Mouse (Mus musculus) kidney, embryonic 14.5 days (tissue): ENCODE data around the gene Mctp2. TPM values are rescaled to one million over a fixed set of nuclear protein-coding genes. Genes with fewer than 3 reads are reported as not detected.

Experiments
- ATAC-seq: fragments of 200-750 bp; cut with Nextera tagmentation; 2 replicates; pipeline ENCODE4 v1.8.0; 2017; ENCODE audit warnings: moderate number of reproducible peaks, mild to moderate bottlenecking, moderate TSS enrichment, moderate library complexity; ENCODE audit not compliant: low FRiP score, low TSS enrichment
- H3K27ac ChIP-seq: fragments of 300-500 bp; sonication (generic); 2 replicates; pipeline ENCODE4 v1.5.1; 2014; ENCODE audit warnings: low read depth, mild to moderate bottlenecking, low read length, moderate library complexity, mixed read lengths
- H3K27me3 ChIP-seq: fragments of 300-500 bp; sonication (generic); 2 replicates; pipeline ENCODE4 v1.6.1; 2014; ENCODE audit warnings: mild to moderate bottlenecking, low read length; ENCODE audit not compliant: control insufficient read depth, insufficient read depth
- H3K36me3 ChIP-seq: fragments of 300-500 bp; sonication (generic); 2 replicates; pipeline ENCODE4 v1.6.1; 2014; ENCODE audit warnings: low read length, mixed read lengths; ENCODE audit not compliant: control insufficient read depth, insufficient read depth
- H3K4me1 ChIP-seq: fragments of 300-500 bp; sonication (generic); 2 replicates; pipeline ENCODE4 v1.6.1; 2014; ENCODE audit warnings: low read length, mixed read lengths; ENCODE audit not compliant: control insufficient read depth, insufficient read depth
- H3K4me2 ChIP-seq: fragments of 300-500 bp; sonication (generic); replicated peaks from 2 replicates; pipeline ENCODE4 v1.6.1; 2014; ENCODE audit warnings: low read depth, mild to moderate bottlenecking, low read length
- H3K4me3 ChIP-seq: fragments of 300-500 bp; sonication (generic); 2 replicates; pipeline ENCODE4 v1.5.1; 2014; ENCODE audit warnings: mild to moderate bottlenecking, low read length
- H3K9ac ChIP-seq: fragments of 300-500 bp; sonication (generic); 2 replicates; pipeline ENCODE4 v1.6.1; 2014; ENCODE audit warnings: low read depth, mild to moderate bottlenecking, low read length, moderate library complexity
- H3K9me3 ChIP-seq: fragments of 300-500 bp; sonication (generic); 2 replicates; pipeline ENCODE4 v1.6.1; 2016; ENCODE audit warnings: low read length; ENCODE audit not compliant: control insufficient read depth
- WGBS: fragments of 180-500 bp; shearing (Covaris S2); extraction: QIAGEN DNeasy Blood & Tissue Kit; methylation state at CpG from one replicate; pipeline ENCODE4 v1.1.7; 2014; 5-methylcytosine and 5-hydroxymethylcytosine counted together
- polyA plus RNA-seq: library from polyadenylated mRNA; unstranded; fragments of >200 nt; fragmentation: Nextera tagmentation; extraction: Ambion mirVana; gene quantifications from 2 replicates; pipeline ENCODE4 v1.2.1, GENCODE M21; 2014

Mctp2 gene
- 4.0 and 7.0 TPM in 2 replicates for polyA plus RNA-seq

DNA sequence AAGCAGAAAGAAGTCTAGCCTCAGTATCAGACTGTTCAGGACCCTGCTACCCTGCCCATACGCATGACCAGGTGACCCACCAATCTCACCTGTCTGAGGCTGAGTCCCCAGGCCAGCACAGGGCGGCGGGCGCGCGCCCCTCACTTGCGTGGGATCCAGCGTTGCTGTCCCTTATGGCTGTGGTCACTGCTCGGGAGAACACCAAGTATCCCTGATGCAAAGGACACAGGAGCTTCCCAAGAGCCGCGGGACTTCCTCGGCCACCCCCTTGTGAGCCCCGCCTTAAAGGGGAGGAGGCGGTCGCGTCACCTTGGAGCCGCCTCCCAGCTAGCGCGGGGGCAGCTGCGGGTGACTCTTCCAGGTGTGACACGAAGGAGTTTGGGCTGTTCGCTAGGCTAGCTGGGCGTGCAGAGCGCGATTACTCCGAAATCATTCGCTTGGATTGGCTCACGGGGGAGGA lies at the start of gene Mctp2:
Gene Mctp2, minus strand, starts transcription at position 227 of the 460 bp plus-strand sequence.
- under 1% methylated on average over 28 of the region's 28 CpGs for WGBS
- H3K4me3 ChIP-seq = peak within 1 kb of the TSS; percentile 58
- no peak within 1 kb of the TSS for H3K27ac ChIP-seq
- no peaks in the 10 kb centered on the region for H3K9me3 ChIP-seq
- ATAC-seq = peak; percentile 89
- 0 out of 2 replicates have a peak, but pooled peaks cover 3% of the 10 kb centered on the region for H3K27me3 ChIP-seq
- peak within 1 kb of the TSS; percentile 99 for H3K4me2 ChIP-seq
- no peaks in the 10 kb centered on the region for H3K4me1 ChIP-seq
- no peaks in the 10 kb centered on the region for H3K36me3 ChIP-seq
- peak within 1 kb of the TSS; percentile 48 for H3K9ac ChIP-seq

DNA sequence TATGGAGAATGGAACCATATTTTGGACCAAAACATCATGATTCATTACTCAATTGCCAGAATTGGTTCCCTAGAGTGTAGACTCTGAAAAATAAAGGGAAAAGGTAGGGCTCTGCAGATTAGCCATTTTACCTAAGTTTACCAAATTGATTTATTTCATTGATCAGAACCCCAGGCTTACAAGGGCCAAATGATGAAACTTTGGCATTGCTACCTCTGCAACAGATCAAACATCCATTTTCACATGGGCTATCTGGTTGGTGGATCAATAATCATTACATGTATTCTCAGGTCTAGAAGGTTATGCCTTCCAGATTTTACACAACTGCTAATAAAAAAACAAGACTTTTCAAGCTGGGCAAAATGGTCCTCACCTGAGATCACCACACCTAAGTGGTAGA lies 39.5 kb upstream of the Mctp2 start:
- Histone ChIP-seq H3K9ac (no peak overlapping the region), H3K4me3 (no peak overlapping the region), H3K36me3 (no peaks in the 10 kb centered on the region), H3K4me1 (no peaks in the 10 kb centered on the region), H3K27me3 (no peaks in the 10 kb centered on the region), H3K9me3 (no peaks in the 10 kb centered on the region), H3K4me2 (no peak overlapping the region), H3K27ac (no peak overlapping the region)
- no peak for ATAC-seq

DNA sequence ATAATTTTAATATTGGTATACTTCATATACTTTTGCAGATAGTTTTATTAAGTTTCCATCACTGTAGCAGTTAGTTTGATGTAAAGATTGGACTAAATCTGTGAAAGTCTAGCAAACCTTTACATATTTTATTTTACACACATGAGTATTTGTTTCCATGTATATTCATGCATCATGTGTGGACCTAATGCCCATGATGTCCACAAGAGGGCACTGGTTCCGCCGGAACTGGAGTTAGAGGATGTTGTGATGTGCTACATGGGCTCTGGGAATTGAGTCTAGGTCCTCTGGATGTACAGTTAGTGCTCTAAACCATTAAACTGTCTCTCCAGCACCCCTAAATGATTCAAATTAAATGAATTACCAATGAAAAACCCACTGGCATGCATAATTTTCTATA lies 37.3 kb upstream of the Mctp2 start:
- Histone ChIP-seq H3K9ac (no peak overlapping the region), H3K4me1 (no peaks in the 10 kb centered on the region), H3K4me3 (no peak overlapping the region), H3K36me3 (no peaks in the 10 kb centered on the region), H3K4me2 (no peak overlapping the region), H3K27ac (no peak overlapping the region), H3K27me3 (no peaks in the 10 kb centered on the region), H3K9me3 (no peaks in the 10 kb centered on the region)
- ATAC-seq = no peak
- WGBS = 64% methylated on average over 2 of the region's 2 CpGs

DNA sequence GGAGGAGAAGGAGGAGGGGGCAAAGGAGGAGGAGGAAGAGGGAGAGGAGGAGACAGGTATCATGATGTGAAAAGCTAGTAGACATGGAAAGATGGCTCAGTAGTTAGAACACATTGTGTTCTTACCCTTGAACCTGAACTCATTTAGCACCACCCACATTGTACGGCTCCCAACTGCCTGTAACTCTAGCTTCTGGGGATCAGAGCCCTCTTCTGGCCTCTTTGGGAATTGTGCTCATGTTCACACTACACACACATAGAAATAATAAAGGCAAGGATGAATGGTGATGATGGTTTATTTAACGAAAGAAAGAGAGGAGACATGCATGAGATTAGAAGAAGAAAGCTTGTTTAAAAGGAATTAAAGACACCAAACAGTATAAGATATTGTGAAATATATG lies 36.4 kb upstream of the Mctp2 start:
- H3K4me3 ChIP-seq = no peak overlapping the region
- no peak for ATAC-seq
- no peak overlapping the region for H3K27ac ChIP-seq
- H3K36me3 ChIP-seq = no peaks in the 10 kb centered on the region
- no peaks in the 10 kb centered on the region for H3K9me3 ChIP-seq
- H3K27me3 ChIP-seq = no peaks in the 10 kb centered on the region
- WGBS = 70% methylated on average over 2 of the region's 2 CpGs
- H3K4me1 ChIP-seq = no peaks in the 10 kb centered on the region
- no peak overlapping the region for H3K4me2 ChIP-seq
- no peak overlapping the region for H3K9ac ChIP-seq

DNA sequence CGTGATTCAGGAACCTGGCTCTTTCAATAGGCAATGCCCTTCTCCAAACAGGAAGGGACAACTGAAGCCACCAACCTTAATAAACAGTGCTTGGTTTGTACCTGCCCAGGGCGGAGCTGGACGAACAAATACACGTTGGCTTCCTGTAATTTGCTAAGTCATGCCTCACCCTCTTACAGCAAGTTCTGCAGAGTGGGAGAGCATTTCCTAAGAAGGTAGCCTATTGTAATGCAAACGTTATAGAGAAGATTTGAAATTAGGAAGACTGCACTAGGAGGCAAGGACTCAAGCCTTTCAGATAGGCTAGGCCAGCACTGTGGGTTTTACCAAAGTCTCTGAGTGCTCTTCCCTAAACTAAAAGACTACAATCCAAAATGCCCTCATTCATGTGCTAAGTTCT lies 19.6 kb upstream of the Mctp2 start:
- Histone ChIP-seq H3K4me1 (no peaks in the 10 kb centered on the region), H3K9ac (no peak overlapping the region), H3K36me3 (no peaks in the 10 kb centered on the region), H3K27me3 (no peaks in the 10 kb centered on the region), H3K27ac (no peak overlapping the region), H3K4me2 (no peak overlapping the region), H3K9me3 (no peaks in the 10 kb centered on the region), H3K4me3 (no peak overlapping the region)
- no peak for ATAC-seq
- 72% methylated on average over 5 of the region's 5 CpGs for WGBS

DNA sequence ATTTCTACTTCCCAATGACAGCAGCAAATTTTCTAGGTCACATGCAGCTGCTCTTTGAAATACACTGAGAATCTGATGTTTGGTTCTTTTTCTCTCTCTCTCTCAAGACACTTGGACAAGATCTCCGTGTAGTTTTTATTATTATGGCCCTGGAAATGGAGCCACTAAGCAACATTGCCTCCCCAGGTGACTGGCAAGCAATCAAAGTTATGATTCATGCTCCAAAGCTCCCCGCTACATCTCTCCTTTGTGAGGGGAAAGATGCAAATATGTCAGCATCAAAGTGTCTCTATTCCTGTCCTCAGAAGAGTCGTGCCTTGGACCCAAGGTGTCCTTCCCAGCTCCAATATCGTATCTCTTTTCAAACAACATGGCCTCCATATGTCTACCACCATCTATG lies 14.5 kb upstream of the Mctp2 start:
- 75% methylated on average over 4 of the region's 4 CpGs for WGBS
- H3K27me3 ChIP-seq = no peaks in the 10 kb centered on the region
- no peak overlapping the region for H3K4me3 ChIP-seq
- ATAC-seq = no peak
- no peak overlapping the region for H3K9ac ChIP-seq
- no peaks in the 10 kb centered on the region for H3K9me3 ChIP-seq
- H3K27ac ChIP-seq = no peak overlapping the region
- no peaks in the 10 kb centered on the region for H3K4me1 ChIP-seq
- H3K36me3 ChIP-seq = no peaks in the 10 kb centered on the region
- H3K4me2 ChIP-seq = no peak overlapping the region

DNA sequence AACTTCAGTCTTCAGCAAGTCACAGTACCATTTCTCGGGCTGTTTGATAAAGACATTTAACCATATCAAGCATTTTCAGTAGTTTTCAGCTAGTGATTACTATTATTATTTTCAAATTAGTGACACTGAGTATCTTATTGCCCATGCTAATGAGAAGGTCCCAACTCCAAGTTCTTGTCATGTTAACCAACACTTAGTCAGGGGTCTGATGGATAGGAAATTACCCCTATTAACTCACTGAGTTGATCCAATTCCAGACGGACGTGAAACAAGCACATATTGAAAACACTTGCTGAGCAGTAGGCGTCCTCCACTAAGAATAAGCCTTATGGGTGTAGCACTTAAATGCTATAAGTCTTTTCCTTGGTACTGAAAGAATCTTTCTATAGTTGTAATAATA lies 14.0 kb upstream of the Mctp2 start:
- Histone ChIP-seq H3K4me3 (no peak overlapping the region), H3K27ac (no peak overlapping the region), H3K4me1 (no peaks in the 10 kb centered on the region), H3K9me3 (no peaks in the 10 kb centered on the region), H3K4me2 (no peak overlapping the region), H3K9ac (no peak overlapping the region), H3K36me3 (no peaks in the 10 kb centered on the region), H3K27me3 (no peaks in the 10 kb centered on the region)
- WGBS = 86% methylated on average over 4 of the region's 4 CpGs
- ATAC-seq = no peak

DNA sequence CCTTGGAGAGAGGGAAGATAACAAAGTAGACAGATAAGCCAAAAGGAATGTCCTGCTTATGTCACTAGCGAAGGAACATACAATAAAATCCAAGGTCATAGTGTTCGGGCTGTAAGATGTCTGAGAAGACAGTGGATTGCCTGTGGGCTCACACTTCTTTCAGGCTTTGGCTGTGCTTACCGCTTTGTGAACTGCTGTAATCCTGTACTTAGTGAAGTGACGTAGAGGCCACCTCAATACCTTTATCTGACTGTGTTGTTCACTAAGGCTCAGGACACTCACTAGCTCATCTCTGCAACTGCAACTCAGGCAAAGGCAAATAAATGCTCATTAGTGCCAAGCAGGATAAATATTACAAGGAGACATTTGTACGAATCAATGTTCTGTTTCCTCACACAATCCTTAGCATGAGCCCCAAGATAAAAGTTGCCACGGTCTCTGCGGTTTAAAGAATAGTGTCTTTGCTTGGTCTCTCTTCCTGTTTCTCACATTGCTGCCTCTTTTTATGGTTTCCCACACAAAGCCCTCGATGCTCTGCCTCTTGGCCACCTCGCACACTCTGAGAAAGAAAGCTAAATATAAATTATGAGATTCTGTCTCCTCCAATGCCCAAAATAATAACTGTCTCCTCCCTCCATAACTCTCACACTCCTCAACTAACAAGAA lies 8.1 kb upstream of the Mctp2 start:
- H3K9me3 ChIP-seq = no peaks in the 10 kb centered on the region
- no peak for ATAC-seq
- no peak overlapping the region for H3K4me3 ChIP-seq
- WGBS = 80% methylated on average over 9 of the region's 9 CpGs
- no peaks in the 10 kb centered on the region for H3K4me1 ChIP-seq
- H3K27me3 ChIP-seq = no peaks in the 10 kb centered on the region
- H3K27ac ChIP-seq = no peak overlapping the region
- H3K36me3 ChIP-seq = no peaks in the 10 kb centered on the region
- no peak overlapping the region for H3K9ac ChIP-seq
- no peak overlapping the region for H3K4me2 ChIP-seq

DNA sequence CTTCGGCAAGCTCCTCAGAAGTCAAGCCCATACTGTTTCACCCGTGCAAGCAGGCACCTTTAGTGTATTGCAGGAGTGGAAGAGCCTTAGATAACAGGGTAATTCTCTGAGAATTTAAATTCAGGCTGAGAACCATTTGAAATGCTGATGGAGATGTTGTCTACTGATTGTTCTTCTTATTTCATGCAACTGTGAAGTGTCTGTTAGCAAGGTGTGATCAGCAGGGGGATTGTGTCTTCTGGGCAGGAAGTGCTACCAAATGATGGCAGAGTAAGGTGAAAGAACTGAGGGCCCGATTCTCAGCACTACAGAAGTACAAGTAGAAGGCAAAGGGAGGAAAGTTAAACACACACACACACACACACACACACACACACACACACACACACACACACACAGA lies 7.5 kb upstream of the Mctp2 start:
- 54% methylated on average over 3 of the region's 3 CpGs for WGBS
- Histone ChIP-seq H3K4me2 (no peak overlapping the region), H3K9ac (no peak overlapping the region), H3K4me1 (no peaks in the 10 kb centered on the region), H3K9me3 (no peaks in the 10 kb centered on the region), H3K27me3 (no peaks in the 10 kb centered on the region), H3K36me3 (no peaks in the 10 kb centered on the region), H3K4me3 (no peak overlapping the region), H3K27ac (no peak overlapping the region)
- no peak for ATAC-seq
